Mouse (Mus musculus) E14TG2a.4 (cell line): ENCODE measurements around the gene Zfp524.

Source experiments
- CTCF ChIP-seq: conservative IDR thresholded peaks from 2 replicates; pipeline ENCODE4 v1.5.1; 2014; ENCODE audit warnings: low read length
- NANOG ChIP-seq: IDR thresholded peaks from 2 replicates; pipeline ENCODE4 v1.6.1; 2014; ENCODE audit warnings: borderline replicate concordance, low read length, mixed read lengths
- POU5F1 ChIP-seq: IDR thresholded peaks from 2 replicates; pipeline ENCODE4 v1.6.1; 2014; ENCODE audit warnings: low read length, borderline replicate concordance

GRCm38 (mm10) chr7:5058631-5059030, 44.4 kb downstream of the Zfp524 start:
- no peak for TF ChIP-seq CTCF
- TF ChIP-seq POU5F1: no peak
- no peak for TF ChIP-seq NANOG
